Mouse (Mus musculus) monocyte, adult 2 months (primary cell): ENCODE results near the gene Abcc2.

Experiments used
- DNase-seq, 2 experiments: peaks; one replicate each; pipeline ENCODE4 v3.0.0; 2022; ENCODE audit warnings: low spot score in 2 of 2, low read depth in 1 of 2

The Abcc2 gene

DNA sequence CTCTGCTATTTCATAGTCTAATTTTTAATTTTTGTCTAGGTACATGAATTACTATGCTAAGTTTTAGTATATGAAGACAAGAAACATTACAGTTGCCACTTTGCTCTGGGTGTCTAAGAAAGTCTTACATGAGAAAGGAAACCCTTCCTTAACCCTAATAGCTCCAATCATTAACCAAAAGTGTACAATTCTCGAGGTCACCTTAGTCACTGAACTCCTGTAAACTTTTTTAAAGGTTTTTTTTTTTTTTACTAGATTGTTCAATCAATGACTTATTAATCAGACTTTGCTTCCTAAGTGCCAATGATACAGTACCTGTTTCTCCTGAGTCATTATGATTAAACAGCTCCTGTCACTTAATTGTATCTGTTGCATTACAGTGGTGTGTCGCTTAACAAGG lies 4.7 kb upstream of the Abcc2 start:
- no peak for DNase-seq

- DNase-seq = no peak
Measured at GRCm38 (mm10) chr19:43780391-43780790, 1.6 kb upstream of the Abcc2 start.

DNA sequence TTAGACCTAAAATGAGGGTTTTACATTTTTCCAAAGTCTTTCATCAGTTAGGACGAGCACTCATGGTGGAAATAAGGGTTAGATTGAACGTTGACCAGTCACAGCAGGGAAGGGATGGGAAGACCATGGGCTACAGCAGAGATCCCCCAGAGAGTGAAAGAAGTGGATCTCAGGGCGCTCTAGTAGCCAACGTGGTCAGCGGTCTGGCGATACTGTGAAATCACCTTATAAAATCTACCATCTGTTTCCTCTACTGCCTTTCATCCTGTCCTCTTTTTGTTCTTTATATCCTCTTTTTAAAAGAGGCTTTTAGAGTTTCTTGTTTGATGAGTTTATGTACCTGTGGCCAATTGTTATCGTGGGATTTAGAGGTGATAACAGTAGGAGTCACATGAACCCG lies 2.8 kb downstream of the Abcc2 start:
- DNase-seq = no peak

- DNase-seq = no peak
Measured at GRCm38 (mm10) chr19:43786249-43787026, 4.4 kb downstream of the Abcc2 start.

GRCm38 (mm10) chr19:43789817-43790216 lies 7.8 kb downstream of the Abcc2 start:
- no peak for DNase-seq

DNA sequence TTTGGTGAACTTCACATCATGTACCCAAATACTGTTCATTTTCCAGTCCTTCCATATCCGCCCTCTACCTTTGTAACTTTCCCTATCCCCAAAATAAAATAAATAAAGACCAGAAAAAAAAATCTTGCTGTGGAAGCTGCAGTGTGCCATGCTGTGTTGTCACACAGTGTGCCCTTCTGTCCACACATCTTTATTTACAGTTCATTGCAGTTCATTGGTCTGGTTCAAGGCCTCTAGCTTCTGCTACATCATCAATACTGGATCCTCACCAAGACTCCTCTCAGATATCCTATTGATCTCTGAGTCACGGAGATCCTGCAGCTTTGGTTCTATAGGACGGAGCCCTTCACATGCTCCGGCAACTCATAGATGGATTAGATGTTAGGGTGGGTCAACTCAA lies 10.5 kb downstream of the Abcc2 start:
- no peak for DNase-seq

DNA sequence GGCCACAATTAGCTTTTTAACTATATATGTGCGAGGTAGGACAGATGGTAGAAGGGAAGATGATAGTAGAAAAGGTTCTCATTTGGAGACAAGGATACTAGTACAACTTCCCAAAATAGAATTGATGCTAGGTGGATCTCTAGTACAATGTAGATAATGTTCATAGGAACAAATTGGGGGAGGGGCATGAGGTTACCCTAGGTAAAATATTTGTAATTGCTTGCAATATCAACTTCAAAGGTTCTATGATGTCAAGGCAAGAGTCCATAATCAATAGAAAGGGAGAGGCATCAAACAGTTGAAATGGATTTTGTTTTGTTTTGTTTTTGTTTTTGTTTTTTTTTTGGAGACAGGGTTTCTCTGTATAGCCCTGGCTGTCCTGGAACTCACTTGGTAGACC lies 12.0 kb downstream of the Abcc2 start:
- no peak for DNase-seq

GRCm38 (mm10) chr19:43795511-43795910 lies 13.5 kb downstream of the Abcc2 start:
- DNase-seq = no peak

GRCm38 (mm10) chr19:43797216-43797615 lies 15.2 kb downstream of the Abcc2 start:
- no peak for DNase-seq

DNA sequence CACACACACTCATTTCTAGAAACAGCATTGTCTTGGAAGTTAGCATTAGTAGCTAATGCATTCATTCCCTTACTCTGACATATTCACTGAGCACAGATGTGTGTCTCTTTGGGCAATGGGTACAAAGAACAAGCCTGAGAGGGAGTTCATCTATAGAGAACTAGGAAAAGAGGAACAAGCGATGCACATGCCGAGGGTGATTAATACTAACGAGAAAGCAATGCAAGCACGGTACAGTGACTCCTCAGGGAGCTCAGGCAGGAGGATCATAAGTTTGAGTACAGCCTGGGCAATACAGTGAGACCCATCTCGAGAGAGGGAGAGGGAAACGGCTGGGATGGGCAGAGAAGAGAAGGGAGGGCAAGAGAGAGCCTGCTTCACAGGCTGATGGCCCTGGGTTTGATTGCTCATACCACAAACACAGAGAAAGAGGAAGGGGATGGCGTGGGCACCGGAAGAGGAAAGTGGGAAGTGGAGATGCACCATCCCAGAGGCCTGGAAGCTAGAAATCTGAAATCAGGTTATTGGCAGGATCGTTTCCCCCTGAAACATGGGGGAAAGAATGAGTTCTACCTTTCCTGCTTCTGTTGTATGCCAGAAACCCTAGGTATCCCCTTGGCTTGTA lies 19.5 kb downstream of the Abcc2 start:
- DNase-seq = peak in 1 of 2 experiments; percentile 9

- no peak for DNase-seq
Measured at GRCm38 (mm10) chr19:43803866-43804265, 21.9 kb downstream of the Abcc2 start.

GRCm38 (mm10) chr19:43809331-43809730 lies 27.3 kb downstream of the Abcc2 start:
- DNase-seq = no peak

DNA sequence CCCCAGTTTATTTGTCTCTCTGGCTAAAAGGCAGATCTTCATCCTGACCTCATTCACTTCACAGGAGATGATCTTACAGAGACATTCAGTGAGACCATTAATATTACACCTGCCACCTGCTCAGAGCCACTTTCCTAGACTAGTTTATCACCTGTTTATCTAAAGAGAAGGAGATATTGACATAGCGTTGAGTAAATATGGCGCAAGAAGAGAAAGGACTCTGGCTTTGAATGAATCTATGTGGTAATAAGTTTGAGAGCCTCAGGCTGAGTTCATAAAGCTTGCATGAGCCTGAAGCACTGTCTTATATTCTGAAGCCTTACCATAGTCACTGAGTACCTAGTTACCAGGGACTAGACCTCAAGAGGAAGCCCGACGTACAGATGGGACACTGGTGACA lies 29.4 kb downstream of the Abcc2 start:
- no peak for DNase-seq

DNA sequence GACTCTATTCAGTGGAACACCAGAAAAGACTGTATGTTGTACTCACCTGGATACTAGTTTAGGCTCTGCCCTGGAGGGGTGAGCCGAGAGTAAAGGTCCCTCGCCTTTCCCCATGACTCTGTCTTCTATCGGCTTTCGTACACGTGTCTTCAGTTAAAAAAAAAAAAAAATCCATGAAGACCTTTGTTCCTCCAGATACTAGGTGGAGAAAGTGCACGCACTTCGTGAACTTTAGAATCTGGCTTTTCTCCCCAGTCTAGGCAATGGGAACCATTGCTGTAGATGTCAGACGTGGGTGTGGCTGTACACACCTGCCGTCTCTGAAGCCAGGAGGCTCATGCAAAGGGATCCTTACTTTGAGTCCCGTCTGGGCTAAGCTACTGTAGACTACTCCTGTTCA lies 31.3 kb downstream of the Abcc2 start:
- no peak for DNase-seq

- DNase-seq = no peak
Measured at GRCm38 (mm10) chr19:43815661-43816414, 33.8 kb downstream of the Abcc2 start.

DNA sequence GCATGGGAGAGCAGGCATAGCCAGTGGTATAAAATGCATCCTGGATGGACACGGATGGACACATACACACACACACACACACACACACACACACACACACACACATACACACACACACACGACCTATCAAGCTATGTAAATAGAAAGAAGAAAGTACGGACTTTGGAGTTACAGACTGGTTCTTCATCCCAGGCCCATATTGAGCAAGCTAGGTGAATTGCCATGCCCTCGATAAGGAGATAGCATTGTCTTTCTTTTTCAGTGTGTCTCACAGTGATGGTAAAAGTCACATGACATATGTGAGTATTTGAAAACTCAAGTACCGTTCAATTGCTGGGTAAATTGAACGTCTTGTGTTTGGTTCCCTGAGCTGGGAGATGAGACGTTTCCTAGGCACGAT lies 44.9 kb downstream of the Abcc2 start:
- DNase-seq = no peak

- peak in 1 of 2 experiments; percentile 55 for DNase-seq
Measured at GRCm38 (mm10) chr19:43832425-43833069, 50.6 kb downstream of the Abcc2 start.

- no peak for DNase-seq
Measured at GRCm38 (mm10) chr19:43843184-43843583, 61.2 kb downstream of the Abcc2 start.

DNA sequence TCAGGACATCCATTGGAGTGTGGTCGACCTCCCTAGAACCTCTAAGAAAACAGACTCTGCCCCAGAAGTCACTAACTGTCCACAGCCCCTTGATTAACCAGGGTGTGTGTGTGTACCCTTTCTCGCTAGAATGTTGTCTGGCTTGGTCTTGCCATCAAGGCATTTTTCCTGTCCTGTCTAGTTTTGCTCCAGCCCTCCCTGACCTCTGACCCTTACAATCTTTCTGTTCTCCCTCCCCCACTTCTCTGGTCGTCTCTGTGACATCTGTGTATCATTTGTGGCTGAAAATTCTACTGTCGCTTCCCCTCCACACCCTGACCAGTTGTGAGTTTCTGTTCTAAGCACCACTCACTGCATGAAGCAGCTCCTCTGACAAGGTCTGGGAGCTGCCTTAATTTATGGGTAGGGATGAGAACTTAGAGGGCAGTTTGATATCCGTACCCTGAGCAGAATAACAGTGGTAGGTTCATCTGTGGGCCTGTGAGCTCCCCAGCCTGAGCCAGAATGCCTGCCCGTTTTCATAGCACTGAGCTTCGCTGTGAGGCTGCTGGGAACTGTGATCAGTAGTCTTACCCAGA lies 63.4 kb downstream of the Abcc2 start:
- DNase-seq = no peak

GRCm38 (mm10) chr19:43847056-43847455 lies 65.1 kb downstream of the Abcc2 start:
- DNase-seq = no peak

- no peak for DNase-seq
Measured at GRCm38 (mm10) chr19:43847966-43848365, 66.0 kb downstream of the Abcc2 start.
